Mouse (Mus musculus) forebrain, postnatal 0 days (tissue): Measurements from ENCODE around the gene Serac1. TPM values are rescaled to one million over a fixed set of nuclear protein-coding genes. Genes with fewer than 3 reads are reported as not detected.

Source experiments
- ATAC-seq: fragments of 200-750 bp; cut with Nextera tagmentation; 2 replicates; pipeline ENCODE4 v1.8.0; 2017; ENCODE audit warnings: mild to moderate bottlenecking, moderate library complexity
- DNase-seq: peaks from one replicate; pipeline ENCODE4 v3.0.0-alpha.2; 2015
- H3K27ac ChIP-seq: fragments of 300-500 bp; sonication (generic); 2 replicates; pipeline ENCODE4 v1.5.1; 2014; ENCODE audit warnings: low read depth, mild to moderate bottlenecking, antibody characterized with exemption, low read length, moderate library complexity, mixed read lengths
- H3K27me3 ChIP-seq: fragments of 300-500 bp; sonication (generic); 2 replicates; pipeline ENCODE4 v1.6.1; 2014; ENCODE audit warnings: mild to moderate bottlenecking, low read length, mixed read lengths; ENCODE audit not compliant: insufficient read depth
- H3K36me3 ChIP-seq: fragments of 300-500 bp; sonication (generic); 2 replicates; pipeline ENCODE4 v1.6.1; 2014; ENCODE audit warnings: mild to moderate bottlenecking, moderate library complexity; ENCODE audit not compliant: insufficient read depth
- H3K4me1 ChIP-seq: fragments of 300-500 bp; sonication (generic); 2 replicates; pipeline ENCODE4 v1.6.1; 2014; ENCODE audit warnings: antibody characterized with exemption; ENCODE audit not compliant: insufficient read depth
- H3K4me2 ChIP-seq: fragments of 300-500 bp; sonication (generic); 2 replicates; pipeline ENCODE4 v1.6.1; 2014; ENCODE audit warnings: low read depth, mild to moderate bottlenecking, moderate library complexity
- H3K4me3 ChIP-seq: fragments of 300-500 bp; sonication (generic); 2 replicates; pipeline ENCODE4 v1.5.1; 2014; ENCODE audit warnings: low read depth, low read length, mixed read lengths
- H3K9ac ChIP-seq: fragments of 300-500 bp; sonication (generic); 2 replicates; pipeline ENCODE4 v1.6.1; 2014; ENCODE audit warnings: mild to moderate bottlenecking
- H3K9me3 ChIP-seq: fragments of 300-500 bp; sonication (generic); 2 replicates; pipeline ENCODE4 v1.6.1; 2016; ENCODE audit warnings: low read length
- CTCF ChIP-seq: sonication (generic); IDR thresholded peaks from 2 replicates; pipeline ENCODE4 v1.5.1; 2016; ENCODE audit warnings: antibody characterized with exemption, control low read depth, low read depth
- WGBS: fragments of 180-500 bp; shearing (Covaris S2); extraction: QIAGEN DNeasy Blood & Tissue Kit; methylation state at CpG from one replicate; pipeline ENCODE4 v1.1.7; 2014; 5-methylcytosine and 5-hydroxymethylcytosine counted together
- polyA plus RNA-seq: library from polyadenylated mRNA; unstranded; fragments of >200 nt; fragmentation: Nextera tagmentation; extraction: Ambion mirVana; gene quantifications from 2 replicates; pipeline ENCODE4 v1.2.1, GENCODE M21; 2015
- total RNA-seq: library from RNA; depleted of rRNA; stranded (reverse); fragments of >200 nt; gene quantifications from 2 replicates; pipeline ENCODE4 v1.2.3, GENCODE M21; 2014

Serac1 gene
- total and polyA plus RNA-seq, 2 experiments from 2014 or later, result 6.2 to 14.7 TPM

- ATAC-seq, result peak; percentile 79
- H3K4me1 ChIP-seq, result peaks cover 15% of the 10 kb centered on the region
- peak; percentile 39; the same call in 1 of the 2 replicates for TF ChIP-seq CTCF
- peak overlapping the region; percentile 62 for H3K27ac ChIP-seq
- peak overlapping the region; percentile 18 for H3K4me2 ChIP-seq
- H3K9me3 ChIP-seq, result no peaks in the 10 kb centered on the region
- H3K27me3 ChIP-seq, result no peaks in the 10 kb centered on the region
- H3K9ac ChIP-seq, result no peak overlapping the region
- H3K36me3 ChIP-seq, result no peaks in the 10 kb centered on the region
- no peak overlapping the region for H3K4me3 ChIP-seq
- WGBS, result 11% methylated on average over 14 of the region's 14 CpGs
- DNase-seq, result peak; percentile 83
Observed at GRCm38 (mm10) chr17:6005638-6006471, 73.7 kb downstream of the Serac1 start.

DNA sequence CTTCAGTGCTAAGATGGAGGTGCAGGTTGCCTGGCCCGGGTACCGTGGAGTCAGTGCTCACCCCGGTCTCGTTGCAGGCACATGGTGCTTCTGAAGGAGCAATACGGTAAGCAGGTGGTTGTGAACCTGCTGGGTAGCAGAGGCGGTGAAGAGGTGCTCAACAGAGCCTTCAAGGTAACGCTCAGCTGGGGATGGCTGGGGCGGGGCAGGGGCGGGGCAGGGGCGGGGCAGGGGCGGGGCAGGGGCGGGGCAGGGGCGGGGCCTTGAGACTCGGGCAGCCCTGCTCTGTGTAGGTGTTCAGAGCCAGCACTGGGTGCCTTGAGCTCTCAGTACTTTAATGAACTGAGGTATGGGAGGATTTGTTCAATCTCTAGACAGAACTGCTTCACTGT is 74.3 kb downstream of the Serac1 start:
- Histone ChIP-seq H3K27ac (peak overlapping the region; percentile 62; the same call in 1 of the 2 replicates), H3K9ac (no peak overlapping the region), H3K9me3 (no peaks in the 10 kb centered on the region), H3K4me2 (peak overlapping the region; percentile 18; the same call in 1 of the 2 replicates), H3K27me3 (no peaks in the 10 kb centered on the region), H3K4me1 (peaks cover 15% of the 10 kb centered on the region), H3K4me3 (no peak overlapping the region), H3K36me3 (no peaks in the 10 kb centered on the region)
- ATAC-seq, result peak; percentile 34
- DNase-seq, result no peak
- TF ChIP-seq CTCF, result no peak
- 14% methylated on average over 14 of the region's 14 CpGs for WGBS

- no peak for DNase-seq
- Histone ChIP-seq H3K4me2 (no peak overlapping the region), H3K27ac (no peak overlapping the region; the same call in 1 of the 2 replicates), H3K4me1 (peaks cover 15% of the 10 kb centered on the region), H3K4me3 (no peak overlapping the region), H3K9ac (no peak overlapping the region), H3K36me3 (no peaks in the 10 kb centered on the region), H3K27me3 (no peaks in the 10 kb centered on the region), H3K9me3 (no peaks in the 10 kb centered on the region)
- WGBS, result 90% methylated on average over 6 of the region's 6 CpGs
- TF ChIP-seq CTCF, result no peak
- no peak for ATAC-seq
Observed at GRCm38 (mm10) chr17:6003661-6004060, 75.9 kb downstream of the Serac1 start.

DNA sequence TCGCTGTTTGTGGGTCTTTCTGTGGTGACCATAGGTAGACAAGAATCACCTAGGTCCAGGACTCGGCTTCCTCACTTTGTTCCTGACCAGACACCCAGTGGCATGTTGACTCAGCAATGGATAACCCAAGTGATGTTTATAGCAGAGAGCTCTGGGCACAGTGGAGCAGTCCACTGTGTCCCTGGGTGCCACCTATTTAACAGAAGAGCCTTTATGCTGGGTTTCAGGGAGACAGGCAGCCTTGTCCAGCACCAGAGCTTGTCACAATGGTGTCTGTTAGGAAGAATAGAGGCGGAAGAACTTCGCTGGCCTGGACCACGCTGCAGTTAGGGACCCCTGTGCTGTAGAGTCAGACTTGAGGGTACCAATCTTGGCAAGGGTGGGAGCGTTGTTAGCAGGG is 77.0 kb downstream of the Serac1 start:
- no peak for DNase-seq
- H3K9ac ChIP-seq, result no peak overlapping the region
- 91% methylated on average over 6 of the region's 6 CpGs for WGBS
- no peak overlapping the region for H3K4me3 ChIP-seq
- no peaks in the 10 kb centered on the region for H3K9me3 ChIP-seq
- no peak overlapping the region for H3K27ac ChIP-seq
- H3K36me3 ChIP-seq, result no peaks in the 10 kb centered on the region
- H3K4me2 ChIP-seq, result no peak overlapping the region
- TF ChIP-seq CTCF, result no peak
- ATAC-seq, result no peak
- H3K4me1 ChIP-seq, result peaks cover 15% of the 10 kb centered on the region
- H3K27me3 ChIP-seq, result no peaks in the 10 kb centered on the region

DNA sequence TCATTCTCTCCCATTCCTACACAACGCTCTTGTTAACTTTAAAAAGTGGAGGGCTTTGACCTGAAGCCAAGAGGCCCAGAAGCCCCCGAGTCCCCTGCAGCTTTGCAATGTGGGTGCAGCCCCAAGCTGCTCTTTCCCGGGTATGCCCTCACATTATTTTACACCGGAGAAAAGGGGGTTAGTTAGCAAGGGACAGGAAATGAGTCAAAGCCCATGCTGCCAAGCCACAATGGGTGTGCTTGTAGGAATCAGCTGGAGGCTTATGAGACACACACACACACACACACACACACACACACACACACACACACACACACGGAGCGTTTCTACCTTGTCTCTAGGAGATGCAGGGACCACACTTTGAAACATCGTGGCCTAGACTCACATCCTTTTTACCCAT is 77.7 kb downstream of the Serac1 start:
- Histone ChIP-seq H3K9me3 (no peaks in the 10 kb centered on the region), H3K4me1 (peaks cover 15% of the 10 kb centered on the region), H3K27ac (no peak overlapping the region), H3K4me3 (no peak overlapping the region), H3K36me3 (no peaks in the 10 kb centered on the region), H3K9ac (no peak overlapping the region), H3K4me2 (no peak overlapping the region), H3K27me3 (no peaks in the 10 kb centered on the region)
- ATAC-seq (no peak), DNase-seq (no peak)
- TF ChIP-seq CTCF, result no peak
- WGBS, result 69% methylated on average over 7 of the region's 7 CpGs

DNA sequence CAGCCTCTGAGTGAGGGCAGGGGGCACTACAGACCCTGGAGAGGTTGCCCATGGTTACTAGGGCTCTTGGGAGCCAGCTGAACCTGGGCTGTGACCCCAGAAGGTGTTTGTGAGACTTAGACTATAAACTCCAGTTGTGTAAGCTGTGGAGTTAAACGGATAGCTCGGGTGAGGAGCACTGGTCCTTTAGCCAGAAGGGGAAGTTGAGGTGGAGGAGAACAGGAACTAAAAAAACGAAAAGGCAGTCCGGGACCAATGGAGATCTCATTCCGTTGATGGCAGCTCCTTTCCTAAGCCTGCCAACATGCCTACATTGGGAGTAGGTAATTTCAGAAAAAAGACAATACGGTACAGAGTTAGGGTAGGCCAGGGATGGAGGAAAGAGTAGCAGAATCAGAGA is 78.2 kb downstream of the Serac1 start:
- H3K9ac ChIP-seq, result no peak overlapping the region
- TF ChIP-seq CTCF, result no peak
- H3K27ac ChIP-seq, result no peak overlapping the region
- H3K4me2 ChIP-seq, result no peak overlapping the region
- DNase-seq (no peak), ATAC-seq (no peak)
- no peaks in the 10 kb centered on the region for H3K27me3 ChIP-seq
- peaks cover 13% of the 10 kb centered on the region for H3K4me1 ChIP-seq
- no peak overlapping the region for H3K4me3 ChIP-seq
- 91% methylated on average over 6 of the region's 6 CpGs for WGBS
- no peaks in the 10 kb centered on the region for H3K9me3 ChIP-seq
- H3K36me3 ChIP-seq, result no peaks in the 10 kb centered on the region

GRCm38 (mm10) chr17:6000864-6001319 is 78.6 kb downstream of the Serac1 start:
- H3K36me3 ChIP-seq, result no peaks in the 10 kb centered on the region
- DNase-seq, result no peak
- no peak overlapping the region for H3K4me2 ChIP-seq
- H3K9me3 ChIP-seq, result no peaks in the 10 kb centered on the region
- H3K4me1 ChIP-seq, result peaks cover 8% of the 10 kb centered on the region
- WGBS, result 82% methylated on average over 8 of the region's 8 CpGs
- ATAC-seq, result no peak
- no peak overlapping the region for H3K4me3 ChIP-seq
- no peak for TF ChIP-seq CTCF
- no peak overlapping the region for H3K9ac ChIP-seq
- H3K27me3 ChIP-seq, result no peaks in the 10 kb centered on the region
- H3K27ac ChIP-seq, result no peak overlapping the region
